Mouse (Mus musculus): Measurements from ENCODE around the gene Rcc2.

Gene Rcc2

GRCm38 (mm10) chr4:140684881-140685303 lies 15.4 kb upstream of the Rcc2 start:
- no peak for DNase-seq (ENCODE audit: low spot score in 2 of 2)

DNA sequence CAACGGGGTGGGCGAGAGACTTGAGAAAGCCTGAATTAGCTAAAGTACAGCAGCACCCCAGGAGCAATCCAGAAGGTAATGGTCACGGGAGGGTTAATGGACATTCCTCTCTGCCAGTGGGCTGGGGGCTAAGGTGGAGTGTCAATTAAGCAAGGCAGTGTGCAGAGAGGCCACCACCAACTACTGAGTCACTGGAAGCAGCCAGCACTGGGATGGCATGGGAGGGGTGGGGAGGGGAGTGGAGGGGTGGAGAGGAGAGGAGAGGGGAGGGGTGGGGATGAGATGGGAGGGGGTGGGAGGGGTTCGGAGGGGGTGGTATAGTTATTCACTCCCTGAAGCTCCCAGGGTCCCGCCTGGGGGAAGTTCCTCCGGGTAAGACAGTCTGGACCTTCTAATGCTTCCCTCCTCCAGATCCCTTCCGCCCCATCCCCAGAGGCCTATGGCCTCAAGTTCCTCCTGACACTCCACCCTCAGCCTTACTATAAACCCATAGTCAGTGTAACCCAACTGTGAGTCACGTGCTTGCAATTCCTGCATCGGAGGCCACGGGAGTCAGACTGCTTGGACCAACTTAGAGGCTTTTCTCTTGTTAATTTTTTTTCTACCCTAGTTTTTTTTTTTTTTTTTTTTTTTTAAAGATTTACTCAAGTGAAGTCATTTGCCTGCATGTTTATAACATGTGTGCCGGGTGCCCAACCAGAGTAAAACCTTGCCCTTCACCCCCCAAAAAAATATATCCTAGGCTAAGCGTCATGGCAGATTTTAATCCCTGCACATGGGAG lies 12.1 kb upstream of the Rcc2 start:
- DNase-seq (ENCODE audit: low spot score in 2 of 2): no peak

- no peak for DNase-seq (ENCODE audit: low spot score in 2 of 2)
Measured at GRCm38 (mm10) chr4:140688826-140689425, 11.4 kb upstream of the Rcc2 start.

GRCm38 (mm10) chr4:140689873-140690655 lies 10.3 kb upstream of the Rcc2 start:
- DNase-seq (ENCODE audit: low spot score in 2 of 2): no peak

GRCm38 (mm10) chr4:140691481-140691880 lies 8.9 kb upstream of the Rcc2 start:
- DNase-seq (ENCODE audit: low spot score in 2 of 2): no peak

- no peak for DNase-seq (ENCODE audit: low spot score in 2 of 2)
Measured at GRCm38 (mm10) chr4:140693513-140693912, 6.8 kb upstream of the Rcc2 start.

DNA sequence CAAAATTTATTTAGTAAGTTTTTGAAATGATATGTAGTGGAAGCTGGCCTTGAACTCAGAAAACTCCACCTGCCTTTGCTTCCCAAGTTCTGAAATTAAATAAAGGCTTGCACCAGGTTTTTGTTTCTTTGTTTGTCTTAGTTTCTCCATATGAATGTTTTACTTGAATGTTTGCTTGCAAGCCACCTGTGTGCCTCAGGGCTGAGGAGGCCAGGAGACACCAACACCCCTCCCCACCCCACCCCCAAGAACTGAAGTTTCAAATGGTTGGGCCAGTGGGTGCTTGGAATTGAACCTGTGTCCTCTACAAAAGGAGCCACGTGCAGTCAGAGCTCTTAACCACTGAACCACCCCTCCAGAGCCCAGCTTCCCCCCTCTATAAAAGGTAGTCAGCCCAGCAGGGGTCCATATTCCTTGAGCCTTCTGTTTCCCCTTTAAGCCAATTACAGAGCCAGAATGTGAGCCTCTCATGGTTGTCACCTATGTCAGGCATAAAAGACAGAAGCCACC lies 5.7 kb upstream of the Rcc2 start:
- DNase-seq (ENCODE audit: low spot score in 2 of 2): no peak

GRCm38 (mm10) chr4:140695146-140695545 lies 5.2 kb upstream of the Rcc2 start:
- no peak for DNase-seq (ENCODE audit: low spot score in 2 of 2)

DNA sequence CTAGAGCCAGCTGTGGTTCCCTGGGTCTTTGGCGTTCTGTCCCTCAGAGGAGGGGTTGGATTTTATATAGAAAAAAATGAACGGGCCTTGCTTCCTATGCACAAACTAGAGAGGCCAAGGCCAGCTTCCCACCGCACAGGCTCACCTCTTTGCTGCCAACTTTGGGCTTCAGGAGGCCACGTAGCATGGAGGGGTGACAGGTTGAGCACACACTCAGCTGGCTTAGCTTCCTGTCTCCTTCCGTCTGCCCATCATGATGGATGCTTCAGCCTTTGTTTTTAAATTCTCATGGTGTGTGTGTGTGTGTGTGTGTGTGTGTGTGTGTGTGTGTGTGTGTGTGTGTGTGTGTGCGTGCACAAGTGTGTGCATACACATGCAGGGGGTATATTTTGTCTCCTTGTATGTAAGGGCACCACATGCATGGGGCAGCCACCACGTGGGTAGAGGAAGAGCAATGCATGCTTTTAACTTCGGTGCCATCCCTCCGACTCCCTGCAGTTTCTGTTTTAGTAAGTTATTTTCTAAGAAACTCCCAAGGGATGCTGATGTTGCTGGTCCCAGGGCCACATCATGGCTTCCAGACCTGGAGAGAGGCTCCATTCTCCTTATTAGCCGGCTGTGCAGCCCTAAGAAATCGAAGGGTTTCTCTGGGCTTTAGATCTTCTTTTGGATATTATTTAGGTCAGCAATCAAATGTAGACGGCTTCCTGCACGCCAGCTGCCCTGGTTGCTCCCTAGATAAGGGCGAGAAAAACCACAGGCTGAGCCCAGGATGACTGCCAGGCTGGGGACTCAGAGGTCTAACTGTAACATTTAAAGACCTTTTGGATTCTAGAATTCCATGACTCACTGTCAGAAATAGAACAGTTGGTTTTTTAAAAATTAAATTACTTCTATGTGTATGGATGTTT lies 4.4 kb upstream of the Rcc2 start:
- DNase-seq (ENCODE audit: low spot score in 2 of 2): no peak

DNA sequence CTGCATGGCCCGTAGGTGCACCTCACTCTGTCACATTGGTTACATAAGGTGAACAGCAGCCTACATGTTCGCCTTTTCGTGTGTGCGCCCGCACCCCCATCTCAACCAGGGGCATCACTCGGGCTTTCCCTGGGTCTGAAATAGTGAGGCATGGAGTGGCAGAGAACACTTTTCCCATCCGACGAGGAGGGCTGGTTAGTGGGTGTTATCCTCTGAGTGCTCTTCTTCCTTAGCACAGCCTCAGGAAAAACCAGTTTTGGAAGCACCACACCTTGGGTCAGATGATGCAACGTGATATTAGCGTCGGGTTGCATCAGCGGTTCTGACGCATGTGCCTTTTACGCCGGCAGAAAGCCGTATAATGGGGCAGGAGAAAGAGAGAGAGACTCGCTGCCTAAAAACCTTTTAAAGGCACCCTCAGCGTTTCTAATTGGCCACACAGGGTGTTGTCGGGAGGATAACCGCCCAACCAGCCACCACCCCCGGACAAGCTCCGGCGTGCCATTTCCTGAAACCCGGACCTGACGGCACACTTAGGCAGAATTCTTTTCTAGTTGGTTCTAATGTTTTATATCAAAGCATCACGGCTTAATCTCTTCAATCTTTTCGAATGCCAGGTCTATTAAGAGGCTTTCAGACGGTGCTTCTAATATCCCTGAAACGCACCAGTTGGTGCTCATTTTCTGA lies 757 bp upstream of the Rcc2 start:
- peak; percentile 57 to 80 for DNase-seq (ENCODE audit: low spot score in 2 of 2)

- DNase-seq (ENCODE audit: low spot score in 2 of 2): peak; percentile 68
Measured at GRCm38 (mm10) chr4:140701049-140701715, 841 bp downstream of the Rcc2 start.

GRCm38 (mm10) chr4:140701716-140702561 lies 1.6 kb downstream of the Rcc2 start:
- no peak for DNase-seq (ENCODE audit: low spot score in 2 of 2)

GRCm38 (mm10) chr4:140702611-140703327 lies 2.4 kb downstream of the Rcc2 start:
- DNase-seq (ENCODE audit: low spot score in 2 of 2): peak; percentile 67 to 70

- no peak for DNase-seq (ENCODE audit: low spot score in 2 of 2)
Measured at GRCm38 (mm10) chr4:140703636-140704035, 3.3 kb downstream of the Rcc2 start.

GRCm38 (mm10) chr4:140704166-140704565 lies 3.8 kb downstream of the Rcc2 start:
- no peak for DNase-seq (ENCODE audit: low spot score in 2 of 2)

DNA sequence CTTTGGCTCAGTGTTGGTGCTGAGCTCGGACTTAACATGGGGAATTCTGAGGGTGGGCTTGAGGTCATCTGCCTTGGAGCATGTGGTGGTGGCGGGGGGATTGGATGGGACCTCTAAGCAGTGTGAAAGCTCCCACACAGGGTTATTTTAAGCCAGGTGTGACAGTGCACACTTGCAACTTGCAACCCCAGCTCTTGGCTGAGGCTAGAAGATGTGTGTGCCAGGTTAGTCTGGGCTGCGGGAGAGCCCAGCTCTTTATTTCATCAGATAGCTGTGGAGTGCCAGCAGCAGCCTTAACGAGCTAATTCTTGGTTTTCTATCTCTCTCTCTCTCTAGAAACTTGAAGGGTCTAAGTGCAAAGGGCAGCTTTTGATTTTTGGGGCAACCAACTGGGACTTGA lies 7.3 kb downstream of the Rcc2 start:
- DNase-seq (ENCODE audit: low spot score in 2 of 2): no peak

- peak; percentile 33 to 38 for DNase-seq (ENCODE audit: low spot score in 2 of 2)
Measured at GRCm38 (mm10) chr4:140708297-140708927, 8.1 kb downstream of the Rcc2 start.

- DNase-seq (ENCODE audit: low spot score in 2 of 2): no peak
Measured at GRCm38 (mm10) chr4:140709111-140709510, 8.8 kb downstream of the Rcc2 start.
